Mouse (Mus musculus): Measurements from ENCODE around the gene Olfr545.
"Not testable (repeated sequence)": the region's sequence is repeated elsewhere in the genome, so short reads cannot be mapped to it uniquely, and the experiment has no call there.

GRCm38 (mm10) chr7:102494416-102494815, 5.0 kb downstream of the Olfr545 start:
- not testable (repeated sequence) for TF ChIP-seq CTCF (conservative IDR thresholded peaks at IDR 0.05; ENCODE audit: insufficient read depth, insufficient read length, low read depth, low read length); POLR2A (IDR thresholded peaks at IDR 0.05; ENCODE audit: low read depth, low read length)
